Mouse (Mus musculus): ENCODE measurements at regions not wholly inside any gene's neighbourhood (a gene's known extent, or its start where the extent isn't known, plus 50 kb on each side); places are given as distances from the start of the nearest gene placed in this dataset.

GRCm38 (mm10) chr2:47263690-47264089 is 1550.2 kb upstream of the Acvr2a start:
- DNase-seq (ENCODE audit: inconsistent age in 2 of 2, low spot score in 1 of 2), result no peak

- no peak for DNase-seq (ENCODE audit: inconsistent age in 2 of 2, low spot score in 1 of 2)
These were observed 1548.0 kb upstream of the Acvr2a start for GRCm38 (mm10) chr2:47265901-47266300.

- DNase-seq (ENCODE audit: inconsistent age in 2 of 2, low spot score in 1 of 2), result peak in 1 of 2 experiments; percentile 19
These were observed 1518.4 kb upstream of the Acvr2a start for GRCm38 (mm10) chr2:47295546-47295945.

- DNase-seq (ENCODE audit: inconsistent age in 2 of 2, low spot score in 1 of 2), result no peak
These were observed 1511.9 kb upstream of the Acvr2a start for GRCm38 (mm10) chr2:47302056-47302455.

- DNase-seq (ENCODE audit: inconsistent age in 2 of 2, low spot score in 1 of 2), result no peak
These were observed 1483.3 kb upstream of the Acvr2a start for GRCm38 (mm10) chr2:47330574-47330973.

GRCm38 (mm10) chr2:47334406-47335113 is 1479.3 kb upstream of the Acvr2a start:
- DNase-seq (ENCODE audit: inconsistent age in 2 of 2, low spot score in 1 of 2), result peak in 1 of 2 experiments; percentile 18

GRCm38 (mm10) chr2:47363476-47363875 is 1450.4 kb upstream of the Acvr2a start:
- no peak for DNase-seq (ENCODE audit: inconsistent age in 2 of 2, low spot score in 1 of 2)

GRCm38 (mm10) chr2:47368296-47368695 is 1445.6 kb upstream of the Acvr2a start:
- no peak for DNase-seq (ENCODE audit: inconsistent age in 2 of 2, low spot score in 1 of 2)
